Mouse (Mus musculus) adrenal gland, adult (tissue): ENCODE measurements around the gene Dxo.

Experiments used
- DNase-seq, 2 experiments: peaks; one replicate each; pipeline ENCODE4 v3.0.0; 2022 to 2023; ENCODE audit warnings: low spot score in 1 of 2; ENCODE audit not compliant: inconsistent age in 2 of 2

Dxo gene

GRCm38 (mm10) chr17:34879336-34879879 lies 42.6 kb downstream of the Dxo start, which contains the start of gene Zbtb12:
TSS of gene Zbtb12 (plus strand) at chr17:34879483.
- DNase-seq = peak in 1 of 2 experiments; percentile 80

DNA sequence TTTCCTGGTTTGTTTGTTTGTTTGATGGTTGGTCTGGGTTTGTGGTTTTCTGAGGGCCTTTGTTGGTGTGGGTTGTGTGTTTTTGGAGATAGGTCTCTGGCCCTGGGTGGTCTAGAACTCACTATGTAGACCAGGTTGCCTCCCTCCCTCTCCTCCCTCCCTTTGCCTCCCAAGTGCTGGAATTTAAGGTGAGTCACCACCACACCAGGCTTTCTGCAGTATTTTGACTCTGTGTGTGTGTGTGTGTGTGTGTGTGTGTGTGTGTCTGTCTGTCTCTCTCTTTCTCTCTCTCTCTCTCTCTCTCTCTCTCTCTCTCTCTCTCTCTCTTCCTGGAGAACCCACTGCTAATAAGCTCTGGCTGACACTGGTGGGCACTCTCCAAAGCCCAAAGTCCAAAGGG lies 44.3 kb downstream of the Dxo start:
- DNase-seq = no peak

- DNase-seq = peak; percentile 48 to 85
Measured at GRCm38 (mm10) chr17:34881683-34882310, 45.0 kb downstream of the Dxo start, which contains the start of gene Gm20547. TSS of gene Gm20547 (minus strand) at chr17:34882042.

DNA sequence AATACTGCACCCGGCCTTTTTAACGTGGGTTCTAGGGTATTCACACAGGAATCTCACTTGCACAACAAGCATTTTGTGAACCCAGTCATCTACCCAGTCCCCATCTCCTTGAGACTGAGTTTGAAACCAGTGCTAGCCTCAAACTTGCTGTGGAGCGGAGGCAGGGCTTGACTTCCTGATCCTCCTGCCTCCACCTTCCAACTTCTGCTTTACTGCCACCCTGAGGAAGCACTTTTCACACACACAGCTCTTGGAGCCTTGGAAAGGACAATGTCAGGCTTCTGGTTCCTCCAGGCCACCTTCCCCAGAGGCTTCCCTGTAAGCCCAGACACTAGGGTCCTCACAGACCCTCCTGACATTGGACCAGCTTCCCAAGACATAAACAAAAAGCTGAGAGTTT lies 46.5 kb downstream of the Dxo start:
- no peak for DNase-seq

GRCm38 (mm10) chr17:34884704-34885103 lies 47.9 kb downstream of the Dxo start:
- DNase-seq = no peak

GRCm38 (mm10) chr17:34885615-34886014 lies 48.8 kb downstream of the Dxo start:
- peak in 1 of 2 experiments; percentile 60 for DNase-seq

DNA sequence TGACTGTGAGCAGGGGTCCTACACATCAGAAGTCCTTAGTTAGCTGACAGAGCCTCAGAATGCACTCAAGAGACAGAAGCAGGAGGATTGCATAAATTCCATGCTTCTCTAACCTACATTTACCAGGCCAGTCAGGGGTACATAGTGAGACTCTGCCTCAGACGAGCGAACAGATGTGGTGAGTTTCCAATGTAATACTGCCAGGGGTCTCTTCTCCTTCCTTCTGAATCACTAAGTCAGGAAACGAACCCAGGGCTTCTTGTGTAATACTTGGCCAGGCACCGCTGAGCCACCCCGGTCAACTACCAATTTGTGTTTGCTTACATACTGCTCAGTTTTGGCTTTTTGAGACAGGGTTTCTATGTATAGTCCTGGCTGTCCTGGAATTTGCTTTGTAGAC lies 51.1 kb downstream of the Dxo start:
- DNase-seq = no peak
